ENCODE assay signal across 19 mouse cellular contexts in the genomic region with DNA sequence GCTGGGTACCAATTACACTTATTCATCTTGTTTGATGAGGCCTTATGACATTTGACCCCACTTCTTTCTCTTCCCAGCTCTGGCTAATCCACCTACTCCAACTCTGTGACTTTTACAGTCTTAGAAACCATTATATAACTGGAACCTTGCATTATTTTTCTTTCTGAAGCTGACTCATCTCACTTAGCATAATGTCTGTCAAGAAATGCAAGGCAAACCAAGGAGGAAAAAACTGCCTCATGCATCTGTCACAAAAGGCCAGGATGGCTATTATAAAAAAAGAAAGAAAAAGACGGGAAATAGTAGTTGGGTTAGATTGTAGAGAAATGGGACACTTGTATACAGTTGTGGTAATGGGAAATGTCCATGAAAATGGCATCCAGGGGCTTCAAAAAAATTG.
DNase-seq lines count a peak whose midpoint lies in the region; TF ChIP-seq lines count a peak whose summit lies in the region.
"Had no signal": no experiment of that assay in that cellular context is flagged by ENCODE, and none has a peak within 500 bp of the region (broad histone marks: within the 10 kb centered on the region; RNA-seq: fewer than 3 reads in every experiment).

No protein-coding gene starts in this region.

- no peak for TF ChIP-seq POLR2A in cortical plate, adult 2 months (IDR thresholded peaks at IDR 0.05; ENCODE audit: extremely low read depth, insufficient read depth, low read length)

- H3K27ac ChIP-seq in layer of hippocampus, adult 2 months = peak overlapping the region; percentile 32; the same call in 1 of the 2 replicates
- H3K27ac ChIP-seq in left cerebral cortex, adult 2 months = peak overlapping the region; percentile 57; the same call in 1 of the 2 replicates
- peak overlapping the region; percentile 87; the same call in 1 of the 2 replicates for H3K27ac ChIP-seq in cortical plate, adult 2 months (ENCODE audit: insufficient read depth, low read length)
- H3K27ac ChIP-seq: embryonic facial prominence, embryonic 13.5 days; forebrain, embryonic 12.5 days; heart, embryonic 10.5 days; hindbrain, embryonic 12.5 days had no signal

- H3K4me3 ChIP-seq in layer of hippocampus, adult 2 months = no peak overlapping the region
- no peak overlapping the region for H3K4me3 ChIP-seq in left cerebral cortex, adult 2 months
- no peak overlapping the region for H3K4me3 ChIP-seq in cortical plate, adult 2 months (ENCODE audit: insufficient read depth, low read length)
- H3K4me3 ChIP-seq: embryonic facial prominence, embryonic 13.5 days; forebrain, embryonic 12.5 days; heart, embryonic 10.5 days; hindbrain, embryonic 12.5 days had no signal

- TF ChIP-seq CTCF in layer of hippocampus, adult 2 months (conservative IDR thresholded peaks at IDR 0.05) = no peak
- no peak for TF ChIP-seq CTCF in left cerebral cortex, adult 2 months (IDR thresholded peaks at IDR 0.05)
- no peak for TF ChIP-seq CTCF in cortical plate, adult 2 months (IDR thresholded peaks at IDR 0.05; ENCODE audit: extremely low read depth, insufficient read depth, low read length)

- H3K4me1 ChIP-seq in cortical plate, adult 2 months (ENCODE audit: control insufficient read depth, insufficient read depth, low read length) = peaks cover 2% of the 10 kb centered on the region; the same call in 1 of the 2 replicates
- H3K4me1 ChIP-seq: embryonic facial prominence, embryonic 13.5 days; forebrain, embryonic 12.5 days; heart, embryonic 10.5 days had no signal

- DNase-seq in layer of hippocampus, adult 2 months (ENCODE audit: low spot score in 2 of 2) = peak in 1 of 2 experiments; percentile 19
- DNase-seq in layer of hippocampus, adult 8-10 months (ENCODE audit: low spot score in 2 of 2) = no peak
- DNase-seq in left cerebral cortex, adult 2 months (ENCODE audit: extremely low spot score in 1 of 2, low spot score in 2 of 2) = no peak
- no peak for DNase-seq in left cerebral cortex, postnatal 10 days (ENCODE audit: extremely low spot score in 1 of 2, low spot score in 2 of 2)
- no peak for DNase-seq in urinary bladder, adult 18-20 months (ENCODE audit: low spot score in 2 of 2)
- DNase-seq: adrenal gland, adult 8-10 months; adrenal gland, postnatal 36 days; cerebellum, adult 11 months; cerebellum, adult 9-10 months; cerebellum, postnatal 25 days; gastrocnemius, postnatal 10 days; heart, adult 18-20 months; heart, postnatal 10 days; heart, postnatal 4 days had no signal

- intact Hi-C loops in left cerebral cortex, adult 2 months (cut with DNase I) = loop anchor here (1.0 to 5.0 kb wide), 2 partner anchors 35 to 61 kb away; no protein-coding TSS in a partner anchor
- intact Hi-C loops in left cerebral cortex, postnatal 10 days (cut with DNase I) = no loop called here

Comparison
In these comparisons a context has a peak if more than half of its experiments do, and no peak if none do; other contexts are left out.
1. H3K27ac ChIP-seq: peak in every context shown above with its lines; median percentile 87 in cortical plate, adult 2 months; 57 in left cerebral cortex, adult 2 months; 32 in layer of hippocampus, adult 2 months.